Mouse (Mus musculus) heart, embryonic 12.5 days (tissue): ENCODE measurements around the gene Elane. TPM values are rescaled to one million over a fixed set of nuclear protein-coding genes. Genes with fewer than 3 reads are reported as not detected.

Experiments used
- ATAC-seq: fragments of 200-750 bp; cut with Nextera tagmentation; 2 replicates; pipeline ENCODE4 v1.8.0; 2017; ENCODE audit warnings: moderate TSS enrichment, moderate library complexity; ENCODE audit not compliant: insufficient number of reproducible peaks, low FRiP score
- H3K27ac ChIP-seq: fragments of 300-500 bp; sonication (generic); 2 replicates; pipeline ENCODE4 v1.5.1; 2016; ENCODE audit warnings: mild to moderate bottlenecking, moderate library complexity; ENCODE audit not compliant: poor library complexity, severe bottlenecking
- H3K27me3 ChIP-seq: fragments of 300-500 bp; sonication (generic); replicated peaks from 2 replicates; pipeline ENCODE4 v1.6.1; 2016; ENCODE audit warnings: mild to moderate bottlenecking, moderate library complexity
- H3K36me3 ChIP-seq: fragments of 300-500 bp; sonication (generic); 2 replicates; pipeline ENCODE4 v1.6.1; 2016; ENCODE audit warnings: mild to moderate bottlenecking, moderate library complexity
- H3K4me1 ChIP-seq: fragments of 300-500 bp; sonication (generic); replicated peaks from 2 replicates; pipeline ENCODE4 v1.6.1; 2016; ENCODE audit warnings: mild to moderate bottlenecking
- H3K4me2 ChIP-seq: fragments of 300-500 bp; sonication (generic); 2 replicates; pipeline ENCODE4 v1.6.1; 2016; ENCODE audit warnings: mild to moderate bottlenecking, moderate library complexity
- H3K4me3 ChIP-seq: fragments of 300-500 bp; sonication (generic); 2 replicates; pipeline ENCODE4 v1.5.1; 2016; ENCODE audit warnings: mild to moderate bottlenecking
- H3K9ac ChIP-seq: fragments of 300-500 bp; sonication (generic); 2 replicates; pipeline ENCODE4 v1.6.1; 2016; ENCODE audit warnings: mild to moderate bottlenecking, moderate library complexity
- H3K9me3 ChIP-seq: fragments of 300-500 bp; sonication (generic); replicated peaks from 2 replicates; pipeline ENCODE4 v1.6.1; 2016; ENCODE audit warnings: mild to moderate bottlenecking, moderate library complexity
- WGBS: fragments of 180-500 bp; shearing (Covaris S2); methylation state at CpG from one replicate; pipeline ENCODE4 v1.1.7; 2016; 5-methylcytosine and 5-hydroxymethylcytosine counted together
- polyA plus RNA-seq: library from polyadenylated mRNA; unstranded; fragments of >200 nt; fragmentation: Nextera tagmentation; extraction: Ambion mirVana; gene quantifications from 2 replicates; pipeline ENCODE4 v1.2.1, GENCODE M21; 2016

Elane gene
- polyA plus RNA-seq, 1 experiment from 2014 or later: 0.47 TPM

GRCm38 (mm10) chr10:79852107-79852789, 33.8 kb upstream of the Elane start:
- H3K9me3 ChIP-seq: no peaks in the 10 kb centered on the region
- peaks cover 46% of the 10 kb centered on the region for H3K4me1 ChIP-seq
- peak overlapping the region; percentile 92 for H3K4me3 ChIP-seq
- H3K36me3 ChIP-seq: peaks cover 11% of the 10 kb centered on the region
- peak overlapping the region; percentile 100 for H3K27ac ChIP-seq
- no peaks in the 10 kb centered on the region for H3K27me3 ChIP-seq
- no peak for ATAC-seq
- H3K9ac ChIP-seq: peak overlapping the region; percentile 99
- 54% methylated on average over 9 of the region's 9 CpGs for WGBS
- H3K4me2 ChIP-seq: peak overlapping the region; percentile 99

- peak overlapping the region; percentile 100 for H3K27ac ChIP-seq
- peak overlapping the region; percentile 99 for H3K9ac ChIP-seq
- H3K9me3 ChIP-seq: no peaks in the 10 kb centered on the region
- WGBS: 29% methylated on average over 8 of the region's 8 CpGs
- H3K36me3 ChIP-seq: peaks cover 14% of the 10 kb centered on the region
- no peak for ATAC-seq
- H3K4me3 ChIP-seq: peak overlapping the region; percentile 92
- H3K4me1 ChIP-seq: peaks cover 51% of the 10 kb centered on the region
- H3K4me2 ChIP-seq: peak overlapping the region; percentile 99
- no peaks in the 10 kb centered on the region for H3K27me3 ChIP-seq
Measured at GRCm38 (mm10) chr10:79852827-79853226, 33.2 kb upstream of the Elane start.

- Histone ChIP-seq H3K9me3 (no peaks in the 10 kb centered on the region), H3K4me1 (peaks cover 57% of the 10 kb centered on the region), H3K9ac (peak overlapping the region; percentile 99), H3K4me3 (peak overlapping the region; percentile 92), H3K4me2 (peak overlapping the region; percentile 99), H3K27me3 (no peaks in the 10 kb centered on the region), H3K36me3 (peaks cover 17% of the 10 kb centered on the region), H3K27ac (peak overlapping the region; percentile 100)
- WGBS: under 1% methylated on average over 15 of the region's 15 CpGs
- peak; percentile 60 for ATAC-seq
Measured at GRCm38 (mm10) chr10:79853392-79853791, 32.7 kb upstream of the Elane start.

GRCm38 (mm10) chr10:79853860-79854795, 31.9 kb upstream of the Elane start, which contains the start of gene Ptbp1:
Ptbp1 (plus strand) TSS chr10:79854427.
- Histone ChIP-seq H3K9ac (peak within 1 kb of the TSS; percentile 99), H3K4me3 (peak within 1 kb of the TSS; percentile 92), H3K9me3 (no peaks in the 10 kb centered on the region), H3K36me3 (peaks cover 24% of the 10 kb centered on the region), H3K27ac (peak within 1 kb of the TSS; percentile 100), H3K27me3 (no peaks in the 10 kb centered on the region), H3K4me2 (peak within 1 kb of the TSS; percentile 99), H3K4me1 (peaks cover 64% of the 10 kb centered on the region)
- WGBS: under 1% methylated on average over 75 of the region's 75 CpGs
- ATAC-seq: peak; percentile 92

GRCm38 (mm10) chr10:79854801-79855541, 31.1 kb upstream of the Elane start:
- Histone ChIP-seq H3K9me3 (no peaks in the 10 kb centered on the region), H3K27me3 (no peaks in the 10 kb centered on the region), H3K9ac (peak overlapping the region; percentile 99), H3K4me1 (peaks cover 70% of the 10 kb centered on the region), H3K4me2 (peak overlapping the region; percentile 99), H3K36me3 (peaks cover 32% of the 10 kb centered on the region), H3K27ac (peak overlapping the region; percentile 100), H3K4me3 (peak overlapping the region; percentile 92)
- ATAC-seq: peak; percentile 27
- WGBS: under 1% methylated on average over 81 of the region's 83 CpGs

- H3K36me3 ChIP-seq: peaks cover 39% of the 10 kb centered on the region
- H3K4me2 ChIP-seq: peak overlapping the region; percentile 99
- no peaks in the 10 kb centered on the region for H3K9me3 ChIP-seq
- H3K4me3 ChIP-seq: peak overlapping the region; percentile 92
- no peaks in the 10 kb centered on the region for H3K27me3 ChIP-seq
- peak overlapping the region; percentile 100 for H3K27ac ChIP-seq
- H3K9ac ChIP-seq: peak overlapping the region; percentile 99
- peaks cover 67% of the 10 kb centered on the region for H3K4me1 ChIP-seq
- under 1% methylated on average over 10 of the region's 10 CpGs for WGBS
- ATAC-seq: no peak
Measured at GRCm38 (mm10) chr10:79855558-79856184, 30.4 kb upstream of the Elane start.

GRCm38 (mm10) chr10:79856280-79856679, 29.8 kb upstream of the Elane start:
- peaks cover 46% of the 10 kb centered on the region for H3K36me3 ChIP-seq
- H3K27ac ChIP-seq: peak overlapping the region; percentile 100
- H3K27me3 ChIP-seq: no peaks in the 10 kb centered on the region
- 32% methylated on average over 6 of the region's 6 CpGs for whole genome bisulfite sequencing
- no peaks in the 10 kb centered on the region for H3K9me3 ChIP-seq
- peak overlapping the region; percentile 99 for H3K4me2 ChIP-seq
- peak overlapping the region; percentile 92 for H3K4me3 ChIP-seq
- no peak for ATAC-seq
- H3K9ac ChIP-seq: peak overlapping the region; percentile 99
- peaks cover 61% of the 10 kb centered on the region for H3K4me1 ChIP-seq

GRCm38 (mm10) chr10:79856704-79857451, 29.2 kb upstream of the Elane start:
- peak overlapping the region; percentile 100 for H3K27ac ChIP-seq
- peaks cover 52% of the 10 kb centered on the region for H3K36me3 ChIP-seq
- no peaks in the 10 kb centered on the region for H3K27me3 ChIP-seq
- H3K4me3 ChIP-seq: peak overlapping the region; percentile 92
- 31% methylated on average over 7 of the region's 7 CpGs for WGBS
- ATAC-seq: no peak
- H3K9me3 ChIP-seq: no peaks in the 10 kb centered on the region
- peaks cover 55% of the 10 kb centered on the region for H3K4me1 ChIP-seq
- peak overlapping the region; percentile 99 for H3K9ac ChIP-seq
- H3K4me2 ChIP-seq: peak overlapping the region; percentile 99

- peak overlapping the region; percentile 99 for H3K9ac ChIP-seq
- H3K4me1 ChIP-seq: peaks cover 49% of the 10 kb centered on the region
- peak overlapping the region; percentile 92 for H3K4me3 ChIP-seq
- 10% methylated on average over 4 of the region's 4 CpGs for WGBS
- H3K4me2 ChIP-seq: peak overlapping the region; percentile 99
- peak overlapping the region; percentile 100 for H3K27ac ChIP-seq
- H3K36me3 ChIP-seq: peaks cover 57% of the 10 kb centered on the region
- no peaks in the 10 kb centered on the region for H3K9me3 ChIP-seq
- no peak for ATAC-seq
- H3K27me3 ChIP-seq: no peaks in the 10 kb centered on the region
Measured at GRCm38 (mm10) chr10:79857452-79857811, 28.6 kb upstream of the Elane start.

GRCm38 (mm10) chr10:79857894-79858293, 28.2 kb upstream of the Elane start:
- no peak for ATAC-seq
- 82% methylated on average over 2 of the region's 2 CpGs for WGBS
- Histone ChIP-seq H3K9me3 (no peaks in the 10 kb centered on the region), H3K27ac (peak overlapping the region; percentile 100), H3K4me2 (peak overlapping the region; percentile 99), H3K9ac (peak overlapping the region; percentile 99), H3K36me3 (peaks cover 62% of the 10 kb centered on the region), H3K4me3 (peak overlapping the region; percentile 92), H3K27me3 (no peaks in the 10 kb centered on the region), H3K4me1 (peaks cover 45% of the 10 kb centered on the region)
